Mouse (Mus musculus): ENCODE data around the gene Dclk1. TPM values are rescaled to one million over a fixed set of nuclear protein-coding genes. Genes with fewer than 3 reads are reported as not detected.

Dclk1 gene
- polyA plus RNA-seq, 1 experiment from 2014 or later = 4.4 TPM

DNA sequence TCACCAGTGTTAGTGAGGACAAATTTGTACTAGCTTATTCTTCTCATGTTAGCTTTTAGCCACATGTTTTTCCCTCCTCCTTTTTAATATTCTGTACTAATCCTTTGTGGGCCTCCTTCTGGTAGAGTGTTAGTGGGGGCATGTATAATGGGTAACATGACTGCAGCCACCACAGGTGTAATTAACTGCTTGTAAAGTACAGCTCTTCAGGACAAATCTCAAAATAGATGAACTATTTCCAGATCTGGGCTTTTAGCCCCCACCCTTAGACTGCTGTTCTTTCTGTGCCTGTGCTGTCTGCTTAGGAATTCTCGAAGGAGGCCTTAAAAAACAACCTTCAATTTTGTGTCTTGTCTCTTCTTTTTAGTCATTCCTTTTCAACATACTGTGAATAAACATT is 35.7 kb downstream of the Dclk1 start:
- no peak for TF ChIP-seq EP300 (optimal IDR thresholded peaks at IDR 0.05)
- no peak for TF ChIP-seq CTCF (IDR thresholded peaks at IDR 0.05; ENCODE audit: low read depth)
- Histone ChIP-seq H3K9me3 (ENCODE audit: control insufficient read depth, low read length) (no peaks in the 10 kb centered on the region), H3K27ac (replicated peaks) (no peak overlapping the region), H3K4me3 (ENCODE audit: low read depth, low read length) (no peak overlapping the region), H3K27me3 (ENCODE audit: control insufficient read depth, insufficient read depth, low read length) (no peaks in the 10 kb centered on the region), H3K9ac (ENCODE audit: low read length) (no peak overlapping the region), H3K4me1 (replicated peaks; ENCODE audit: control insufficient read depth, insufficient read depth) (no peaks in the 10 kb centered on the region), H3K4me2 (replicated peaks; ENCODE audit: low read depth) (no peak overlapping the region), H3K36me3 (ENCODE audit: control insufficient read depth, insufficient read depth, low read length) (no peaks in the 10 kb centered on the region)
- no peak for ATAC-seq (ENCODE audit: low FRiP score, low TSS enrichment)
- DNase-seq (ENCODE audit: low spot score) = no peak
- 69% methylated on average over 1 of the region's 1 CpGs for WGBS

GRCm38 (mm10) chr3:55279923-55280322 is 37.8 kb downstream of the Dclk1 start:
- Histone ChIP-seq H3K4me3 (ENCODE audit: low read depth, low read length) (no peak overlapping the region), H3K27ac (replicated peaks) (no peak overlapping the region), H3K27me3 (ENCODE audit: control insufficient read depth, insufficient read depth, low read length) (no peaks in the 10 kb centered on the region), H3K4me2 (replicated peaks; ENCODE audit: low read depth) (no peak overlapping the region), H3K9ac (ENCODE audit: low read length) (no peak overlapping the region), H3K9me3 (ENCODE audit: control insufficient read depth, low read length) (no peaks in the 10 kb centered on the region), H3K4me1 (replicated peaks; ENCODE audit: control insufficient read depth, insufficient read depth) (no peaks in the 10 kb centered on the region), H3K36me3 (ENCODE audit: control insufficient read depth, insufficient read depth, low read length) (no peaks in the 10 kb centered on the region)
- 85% methylated on average over 4 of the region's 4 CpGs for WGBS
- no peak for ATAC-seq (ENCODE audit: low FRiP score, low TSS enrichment)
- TF ChIP-seq EP300 (optimal IDR thresholded peaks at IDR 0.05) (no peak), CTCF (IDR thresholded peaks at IDR 0.05; ENCODE audit: low read depth) (no peak)
- no peak for DNase-seq (ENCODE audit: low spot score)

DNA sequence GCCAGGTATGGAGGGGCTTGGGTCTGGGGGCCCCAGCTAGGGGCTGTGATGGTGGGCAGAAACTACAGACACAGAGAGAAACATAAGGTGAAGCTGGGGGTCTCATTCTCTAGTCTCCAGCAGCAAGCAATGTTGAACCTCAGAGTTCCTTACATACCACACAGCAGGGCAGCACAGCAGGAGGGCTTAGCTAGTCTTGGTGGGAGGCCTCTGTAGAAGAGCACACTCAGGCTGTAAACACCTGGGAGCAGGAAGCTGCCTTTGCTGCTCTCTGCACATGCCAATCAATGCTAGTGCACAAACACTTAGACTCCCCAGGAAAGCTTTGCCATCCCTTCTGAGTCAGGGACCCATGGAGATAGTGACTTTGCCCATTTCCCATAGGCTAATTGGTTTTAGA is 38.3 kb downstream of the Dclk1 start:
- no peaks in the 10 kb centered on the region for H3K27me3 ChIP-seq (ENCODE audit: control insufficient read depth, insufficient read depth, low read length)
- no peaks in the 10 kb centered on the region for H3K9me3 ChIP-seq (ENCODE audit: control insufficient read depth, low read length)
- no peak for DNase-seq (ENCODE audit: low spot score)
- no peak overlapping the region for H3K27ac ChIP-seq (replicated peaks)
- no peak for ATAC-seq (ENCODE audit: low FRiP score, low TSS enrichment)
- no peak overlapping the region for H3K4me3 ChIP-seq (ENCODE audit: low read depth, low read length)
- no peaks in the 10 kb centered on the region for H3K36me3 ChIP-seq (ENCODE audit: control insufficient read depth, insufficient read depth, low read length)
- no peaks in the 10 kb centered on the region for H3K4me1 ChIP-seq (replicated peaks; ENCODE audit: control insufficient read depth, insufficient read depth)
- H3K9ac ChIP-seq (ENCODE audit: low read length) = no peak overlapping the region
- no peak overlapping the region for H3K4me2 ChIP-seq (replicated peaks; ENCODE audit: low read depth)
- no peak for TF ChIP-seq CTCF (IDR thresholded peaks at IDR 0.05; ENCODE audit: low read depth)
- TF ChIP-seq EP300 (optimal IDR thresholded peaks at IDR 0.05) = no peak

DNA sequence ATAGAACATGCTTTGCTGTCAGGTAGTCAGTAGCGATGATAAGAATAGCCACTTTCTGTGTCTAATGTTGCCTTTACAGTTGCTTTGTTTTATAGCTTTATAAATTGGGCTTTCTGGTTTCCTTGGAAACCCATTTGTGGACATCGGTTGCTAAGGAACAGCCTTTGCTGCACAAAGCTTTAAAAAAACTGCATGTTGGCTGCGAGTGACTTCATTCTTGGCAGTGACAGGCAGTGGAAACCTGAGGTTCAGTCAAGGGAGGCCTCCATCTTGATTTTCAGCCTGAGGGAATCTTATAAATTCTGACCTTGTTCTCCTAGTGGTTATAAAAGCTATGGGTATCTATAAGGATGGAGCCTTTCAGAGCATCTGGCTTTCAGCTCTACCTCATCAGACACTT is 42.1 kb downstream of the Dclk1 start:
- no peak for TF ChIP-seq CTCF (IDR thresholded peaks at IDR 0.05; ENCODE audit: low read depth)
- no peak for TF ChIP-seq EP300 (optimal IDR thresholded peaks at IDR 0.05)
- Histone ChIP-seq H3K27ac (replicated peaks) (no peak overlapping the region), H3K27me3 (ENCODE audit: control insufficient read depth, insufficient read depth, low read length) (no peaks in the 10 kb centered on the region), H3K4me2 (replicated peaks; ENCODE audit: low read depth) (no peak overlapping the region), H3K36me3 (ENCODE audit: control insufficient read depth, insufficient read depth, low read length) (no peaks in the 10 kb centered on the region), H3K9me3 (ENCODE audit: control insufficient read depth, low read length) (no peaks in the 10 kb centered on the region), H3K4me3 (ENCODE audit: low read depth, low read length) (no peak overlapping the region), H3K4me1 (replicated peaks; ENCODE audit: control insufficient read depth, insufficient read depth) (no peaks in the 10 kb centered on the region), H3K9ac (ENCODE audit: low read length) (no peak overlapping the region)
- ATAC-seq (ENCODE audit: low FRiP score, low TSS enrichment) = no peak
- 46% methylated on average over 3 of the region's 3 CpGs for WGBS
- no peak for DNase-seq (ENCODE audit: low spot score)

- no peak overlapping the region for H3K27ac ChIP-seq (replicated peaks)
- no peak overlapping the region for H3K4me2 ChIP-seq (replicated peaks; ENCODE audit: low read depth)
- no peaks in the 10 kb centered on the region for H3K36me3 ChIP-seq (ENCODE audit: control insufficient read depth, insufficient read depth, low read length)
- H3K4me3 ChIP-seq (ENCODE audit: low read depth, low read length) = no peak overlapping the region
- no peak overlapping the region for H3K9ac ChIP-seq (ENCODE audit: low read length)
- no peaks in the 10 kb centered on the region for H3K27me3 ChIP-seq (ENCODE audit: control insufficient read depth, insufficient read depth, low read length)
- no peak for DNase-seq (ENCODE audit: low spot score)
- WGBS = 57% methylated on average over 4 of the region's 4 CpGs
- H3K4me1 ChIP-seq (replicated peaks; ENCODE audit: control insufficient read depth, insufficient read depth) = no peaks in the 10 kb centered on the region
- TF ChIP-seq CTCF (IDR thresholded peaks at IDR 0.05; ENCODE audit: low read depth) (no peak), EP300 (optimal IDR thresholded peaks at IDR 0.05) (no peak)
- H3K9me3 ChIP-seq (ENCODE audit: control insufficient read depth, low read length) = no peaks in the 10 kb centered on the region
- no peak for ATAC-seq (ENCODE audit: low FRiP score, low TSS enrichment)
Observed at GRCm38 (mm10) chr3:55288726-55289125, 46.6 kb downstream of the Dclk1 start.

- DNase-seq (ENCODE audit: low spot score) = no peak
- ATAC-seq (ENCODE audit: low FRiP score, low TSS enrichment) = no peak
- no peaks in the 10 kb centered on the region for H3K27me3 ChIP-seq (ENCODE audit: control insufficient read depth, insufficient read depth, low read length)
- no peak overlapping the region for H3K4me3 ChIP-seq (ENCODE audit: low read depth, low read length)
- TF ChIP-seq EP300 (optimal IDR thresholded peaks at IDR 0.05) = no peak
- TF ChIP-seq CTCF (IDR thresholded peaks at IDR 0.05; ENCODE audit: low read depth) = no peak
- no peaks in the 10 kb centered on the region for H3K36me3 ChIP-seq (ENCODE audit: control insufficient read depth, insufficient read depth, low read length)
- H3K4me2 ChIP-seq (replicated peaks; ENCODE audit: low read depth) = no peak overlapping the region
- no peaks in the 10 kb centered on the region for H3K4me1 ChIP-seq (replicated peaks; ENCODE audit: control insufficient read depth, insufficient read depth)
- H3K9me3 ChIP-seq (ENCODE audit: control insufficient read depth, low read length) = no peaks in the 10 kb centered on the region
- H3K27ac ChIP-seq (replicated peaks) = no peak overlapping the region
- 37% methylated on average over 4 of the region's 4 CpGs for WGBS
- no peak overlapping the region for H3K9ac ChIP-seq (ENCODE audit: low read length)
Observed at GRCm38 (mm10) chr3:55291964-55292363, 49.8 kb downstream of the Dclk1 start.
